Mouse (Mus musculus) adrenal gland, adult (tissue): Measurements from ENCODE around the gene 4930449I24Rik.
"Not testable (repeated sequence)": the region's sequence is repeated elsewhere in the genome, so short reads cannot be mapped to it uniquely, and the experiment has no call there.

ENCODE experiments used
- DNase-seq, 2 experiments: peaks; one replicate each; pipeline ENCODE4 v3.0.0; 2022 to 2023; ENCODE audit warnings: low spot score in 1 of 2; ENCODE audit not compliant: inconsistent age in 2 of 2

Gene 4930449I24Rik

GRCm38 (mm10) chr5:146502099-146502498 lies at the start of gene 4930449I24Rik:
4930449I24Rik (plus strand) TSS chr5:146502399.
- not testable (repeated sequence) for DNase-seq

- DNase-seq: no peak
Observed at GRCm38 (mm10) chr5:146453556-146453955, 48.6 kb upstream of the 4930449I24Rik start.

GRCm38 (mm10) chr5:146461612-146462011 lies 40.6 kb upstream of the 4930449I24Rik start:
- peak in 1 of 2 experiments; percentile 40 for DNase-seq

- no peak for DNase-seq
Observed at GRCm38 (mm10) chr5:146466663-146467062, 35.5 kb upstream of the 4930449I24Rik start.

- DNase-seq: no peak
Observed at GRCm38 (mm10) chr5:146468311-146468710, 33.9 kb upstream of the 4930449I24Rik start.

- no peak for DNase-seq
Observed at GRCm38 (mm10) chr5:146470821-146471220, 31.4 kb upstream of the 4930449I24Rik start.

- no peak for DNase-seq
Observed at GRCm38 (mm10) chr5:146471311-146471710, 30.9 kb upstream of the 4930449I24Rik start.

- peak; percentile 70 to 76 for DNase-seq
Observed at GRCm38 (mm10) chr5:146471821-146472220, 30.4 kb upstream of the 4930449I24Rik start.

- DNase-seq: peak; percentile 39 to 74
Observed at GRCm38 (mm10) chr5:146479564-146479963, 22.6 kb upstream of the 4930449I24Rik start.

- DNase-seq: not testable (repeated sequence)
Observed at GRCm38 (mm10) chr5:146481665-146482064, 20.5 kb upstream of the 4930449I24Rik start, which contains the start of gene Gm6408. Gm6408 (plus strand) TSS chr5:146481965.

- peak; percentile 27 to 73 for DNase-seq
Observed at GRCm38 (mm10) chr5:146488959-146489358, 13.2 kb upstream of the 4930449I24Rik start.

GRCm38 (mm10) chr5:146491063-146491462 lies 11.1 kb upstream of the 4930449I24Rik start, which contains the start of gene Gm6370:
Gm6370 (plus strand) TSS chr5:146491363.
- DNase-seq: not testable (repeated sequence)

- DNase-seq: not testable (repeated sequence)
Observed at GRCm38 (mm10) chr5:146513823-146514222, 11.6 kb downstream of the 4930449I24Rik start, which contains the start of gene Gm3402. Gm3402 (plus strand) TSS chr5:146514123.

- DNase-seq: not testable (repeated sequence)
Observed at GRCm38 (mm10) chr5:146525501-146525900, 23.3 kb downstream of the 4930449I24Rik start, which contains the start of gene Gm3404. Gm3404 (plus strand) TSS chr5:146525801.

GRCm38 (mm10) chr5:146537347-146537746 lies 35.1 kb downstream of the 4930449I24Rik start, which contains the start of gene Gm3409:
Gm3409 (plus strand) TSS chr5:146537647.
- not testable (repeated sequence) for DNase-seq
